Mouse (Mus musculus) brain, embryonic 14.5 days (tissue): Measurements from ENCODE around the gene Frmpd2.

Experiments used
- CTCF ChIP-seq: fragments of 200-500 bp; IDR thresholded peaks from 2 replicates; pipeline ENCODE4 v1.5.1; 2012; ENCODE audit warnings: inconsistent platforms, mild to moderate bottlenecking, moderate library complexity, borderline replicate concordance; ENCODE audit not compliant: insufficient read depth, insufficient read length; ENCODE audit errors: extremely low read depth
- POLR2A ChIP-seq: fragments of 200-500 bp; IDR thresholded peaks from 2 replicates; pipeline ENCODE4 v1.6.1; 2012; ENCODE audit warnings: mild to moderate bottlenecking, inconsistent platforms, borderline replicate concordance; ENCODE audit not compliant: poor library complexity, insufficient read depth, insufficient read length, severe bottlenecking; ENCODE audit errors: extremely low read depth

- no peak for TF ChIP-seq CTCF
- TF ChIP-seq POLR2A: no peak
Observed at GRCm38 (mm10) chr14:33539559-33540167, 68.2 kb downstream of the Frmpd2 start.
